9 mouse cellular contexts compared by ENCODE assay signal in the genomic region with DNA sequence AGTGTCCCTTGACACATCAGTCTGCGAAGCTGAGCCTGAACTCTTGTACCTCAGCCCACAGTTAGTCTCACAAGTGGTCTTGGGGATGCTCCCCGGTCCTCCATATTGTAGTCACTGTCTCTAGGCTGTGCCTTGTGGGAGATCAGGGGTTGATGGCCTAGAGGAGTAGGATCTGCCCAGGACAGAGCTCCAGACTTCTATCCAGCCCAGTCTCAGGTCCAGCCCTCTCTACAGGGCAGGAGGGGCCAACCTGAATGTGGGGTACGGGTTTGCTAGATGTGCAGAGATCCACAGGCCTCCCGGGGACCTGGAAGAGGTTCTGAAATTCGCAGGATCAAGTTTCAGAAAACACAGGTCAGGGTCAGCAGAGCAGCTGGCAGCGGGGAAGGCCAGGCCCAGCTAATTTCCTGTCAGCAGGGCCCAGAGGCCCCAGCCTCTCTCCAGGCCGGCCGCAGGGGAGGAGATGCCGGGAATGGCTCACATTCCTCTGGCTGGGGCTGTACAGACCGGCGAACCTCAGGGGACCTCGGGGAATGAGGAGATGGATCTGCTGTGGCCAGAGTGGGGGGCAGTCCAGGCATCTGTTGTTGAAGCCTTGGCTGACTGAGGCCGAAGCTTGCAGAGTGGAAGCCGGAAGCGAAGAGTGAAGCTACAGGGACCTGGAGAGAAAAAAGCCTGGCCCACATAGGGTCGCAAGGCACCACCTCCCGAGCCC.
A peak's percentile ranks its signal among the peaks of the same experiment; 100 is the strongest.
DNase-seq lines count a peak whose midpoint lies in the region; ATAC-seq lines count a peak whose summit lies in the region.
"Had no signal": no experiment of that assay in that cellular context is flagged by ENCODE, and none has a peak within 500 bp of the region (broad histone marks: within the 10 kb centered on the region; RNA-seq: fewer than 3 reads in every experiment).

No protein-coding gene starts in this region.

- DNase-seq in adrenal gland, adult 2 months, result peak; percentile 78
- DNase-seq in embryonic facial prominence, embryonic 14.5 days (ENCODE audit: low spot score), result peak; percentile 94
- peak; percentile 84 for DNase-seq in heart, postnatal 25 days (ENCODE audit: low spot score)
- peak; percentile 78 for DNase-seq in kidney, postnatal 36 days
- peak; percentile 92 for DNase-seq in midbrain, embryonic 11.5 days (ENCODE audit: low spot score, missing footprints)
- DNase-seq in urinary bladder, postnatal 25 days (ENCODE audit: low spot score), result peak; percentile 34
- no peak for DNase-seq in right cerebral cortex, postnatal 10 days (ENCODE audit: low spot score in 2 of 2)
- DNase-seq in layer of hippocampus, postnatal 36 days, result no peak

- H3K36me3 ChIP-seq in embryonic facial prominence, embryonic 14.5 days (ENCODE audit: control insufficient read depth, insufficient read depth, low read length), result no peaks in the 10 kb centered on the region
- no peaks in the 10 kb centered on the region for H3K36me3 ChIP-seq in midbrain, embryonic 11.5 days (ENCODE audit: control insufficient read depth, insufficient read depth, low read length)
- H3K36me3 ChIP-seq: neural tube, embryonic 12.5 days had no signal

- intact Hi-C loops in heart, postnatal 25 days (cut with DNase I), result no loop called here

- H3K4me1 ChIP-seq in embryonic facial prominence, embryonic 14.5 days (ENCODE audit: control insufficient read depth, insufficient read depth, low read length), result peaks cover 15% of the 10 kb centered on the region
- H3K4me1 ChIP-seq in midbrain, embryonic 11.5 days (ENCODE audit: control insufficient read depth, insufficient read depth, low read length), result no peaks in the 10 kb centered on the region
- H3K4me1 ChIP-seq: neural tube, embryonic 12.5 days had no signal

- H3K4me2 ChIP-seq in embryonic facial prominence, embryonic 14.5 days (ENCODE audit: low read depth, low read length), result 0 out of 2 replicates have a peak overlapping the region, but pooled peaks have one; percentile 6
- no peak overlapping the region for H3K4me2 ChIP-seq in midbrain, embryonic 11.5 days
- H3K4me2 ChIP-seq: neural tube, embryonic 12.5 days had no signal

- H3K9me3 ChIP-seq in embryonic facial prominence, embryonic 14.5 days (ENCODE audit: control insufficient read depth, low read length), result 0 out of 2 replicates have a peak, but pooled peaks cover 2% of the 10 kb centered on the region
- no peaks in the 10 kb centered on the region; the same call in 1 of the 2 replicates for H3K9me3 ChIP-seq in midbrain, embryonic 11.5 days (ENCODE audit: control insufficient read depth, low read length)
- H3K9me3 ChIP-seq: neural tube, embryonic 12.5 days had no signal

- H3K27me3 ChIP-seq in embryonic facial prominence, embryonic 14.5 days (replicated peaks; ENCODE audit: control insufficient read depth, insufficient read depth, low read length), result no peaks in the 10 kb centered on the region
- H3K27me3 ChIP-seq in midbrain, embryonic 11.5 days (ENCODE audit: control insufficient read depth, insufficient read depth, low read length), result no peaks in the 10 kb centered on the region
- H3K27me3 ChIP-seq: neural tube, embryonic 12.5 days had no signal

- peak overlapping the region; percentile 87 for H3K27ac ChIP-seq in embryonic facial prominence, embryonic 14.5 days (replicated peaks; ENCODE audit: low read depth, low read length)
- H3K27ac ChIP-seq in midbrain, embryonic 11.5 days (ENCODE audit: low read depth, low read length), result no peak overlapping the region
- H3K27ac ChIP-seq: neural tube, embryonic 12.5 days had no signal

- 13% methylated on average over 16 of the region's 17 CpGs for WGBS in embryonic facial prominence, embryonic 14.5 days
- WGBS in midbrain, embryonic 11.5 days, result 32% methylated on average over 17 of the region's 17 CpGs

- no peak overlapping the region for H3K4me3 ChIP-seq in embryonic facial prominence, embryonic 14.5 days (ENCODE audit: low read depth, low read length)
- H3K4me3 ChIP-seq in midbrain, embryonic 11.5 days (ENCODE audit: low read depth, low read length), result no peak overlapping the region
- H3K4me3 ChIP-seq: neural tube, embryonic 12.5 days had no signal

- ATAC-seq in embryonic facial prominence, embryonic 14.5 days (ENCODE audit: low read depth), result peak; percentile 95
- ATAC-seq in midbrain, embryonic 11.5 days (ENCODE audit: low FRiP score), result 0 out of 2 replicates have a peak, but pooled peaks have one; percentile 44

- H3K9ac ChIP-seq in embryonic facial prominence, embryonic 14.5 days (ENCODE audit: low read depth, low read length), result peak overlapping the region; percentile 15; the same call in 1 of the 2 replicates
- H3K9ac ChIP-seq in midbrain, embryonic 11.5 days (ENCODE audit: low read length), result 0 out of 2 replicates have a peak overlapping the region, but pooled peaks have one; percentile 13
- H3K9ac ChIP-seq: neural tube, embryonic 12.5 days had no signal

Comparison
In these comparisons a context has a peak if more than half of its experiments do, and no peak if none do; other contexts are left out.
1. DNase-seq: peak in adrenal gland, adult 2 months (single experiment), embryonic facial prominence, embryonic 14.5 days (single experiment), heart, postnatal 25 days (single experiment), kidney, postnatal 36 days (2 of 2), midbrain, embryonic 11.5 days (single experiment) and urinary bladder, postnatal 25 days (single experiment); none in right cerebral cortex, postnatal 10 days (0 of 2) and layer of hippocampus, postnatal 36 days (0 of 2).